Mouse (Mus musculus) CD8-positive naive resting alpha-beta T cell, adult 2 months (primary cell): ENCODE results near the gene Ddx10.
"Not testable (repeated sequence)": the region's sequence is repeated elsewhere in the genome, so short reads cannot be mapped to it uniquely, and the experiment has no call there.

Source experiments
- DNase-seq, 2 experiments: peaks; one replicate each; pipeline ENCODE4 v3.0.0; 2022; ENCODE audit warnings: low read depth in 2 of 2, low spot score in 2 of 2

Gene Ddx10

DNA sequence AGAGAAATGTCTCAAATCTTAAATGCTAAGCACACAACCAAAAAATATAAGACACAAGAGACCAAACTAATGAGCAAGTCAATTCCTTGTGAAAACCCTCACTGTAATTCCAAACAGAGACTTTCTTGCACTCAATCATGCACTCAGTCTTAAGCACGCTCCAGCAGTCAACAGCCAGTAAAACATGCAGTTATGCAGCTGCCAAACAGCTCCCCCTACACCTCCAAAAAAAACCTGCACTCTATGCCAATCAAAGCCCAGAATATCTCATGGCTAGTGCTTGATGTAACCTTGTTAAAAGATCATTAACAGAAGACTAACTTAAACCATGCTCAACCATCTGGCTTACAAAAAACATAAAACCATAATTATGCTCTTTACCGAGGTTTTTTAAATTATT is 74.6 kb downstream of the Ddx10 start:
- DNase-seq: no peak

DNA sequence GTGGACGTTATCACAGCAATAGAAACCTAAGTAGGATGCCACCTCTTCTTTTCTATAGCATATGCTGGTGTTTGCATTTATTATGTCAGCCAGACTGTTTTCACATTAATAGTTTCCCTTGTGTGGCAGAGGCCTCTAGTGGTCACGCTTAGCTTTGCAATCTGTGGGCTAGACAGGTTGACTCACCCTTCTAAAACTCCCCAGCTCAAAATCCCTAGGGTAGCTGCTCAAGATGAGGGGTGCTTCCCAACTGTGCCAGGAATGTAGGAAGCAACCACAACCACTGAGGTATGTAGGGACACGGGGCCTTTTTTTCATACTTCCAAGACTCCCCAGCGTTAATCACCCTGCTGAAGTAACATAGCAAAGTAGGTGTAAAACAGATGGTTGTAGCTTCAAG is 103.6 kb downstream of the Ddx10 start:
- no peak for DNase-seq

DNA sequence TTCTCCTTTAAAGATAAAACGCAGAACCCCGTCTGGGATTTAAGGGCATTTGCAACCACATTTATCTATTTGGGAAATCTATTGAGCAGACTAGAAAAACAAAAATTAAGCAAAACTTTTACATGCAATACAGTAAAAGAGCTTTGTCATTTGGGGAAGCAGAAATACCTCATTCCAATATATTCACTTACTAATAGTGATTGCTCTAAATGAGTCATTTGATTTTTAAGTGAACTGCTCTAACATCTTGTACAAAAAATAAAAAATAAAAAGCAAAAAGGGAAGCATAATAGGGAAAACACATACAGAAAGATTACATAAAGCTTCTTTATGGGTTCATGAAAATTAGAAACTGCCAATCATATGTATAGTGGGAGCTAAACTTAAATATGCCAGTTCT is 104.3 kb downstream of the Ddx10 start:
- DNase-seq: no peak

DNA sequence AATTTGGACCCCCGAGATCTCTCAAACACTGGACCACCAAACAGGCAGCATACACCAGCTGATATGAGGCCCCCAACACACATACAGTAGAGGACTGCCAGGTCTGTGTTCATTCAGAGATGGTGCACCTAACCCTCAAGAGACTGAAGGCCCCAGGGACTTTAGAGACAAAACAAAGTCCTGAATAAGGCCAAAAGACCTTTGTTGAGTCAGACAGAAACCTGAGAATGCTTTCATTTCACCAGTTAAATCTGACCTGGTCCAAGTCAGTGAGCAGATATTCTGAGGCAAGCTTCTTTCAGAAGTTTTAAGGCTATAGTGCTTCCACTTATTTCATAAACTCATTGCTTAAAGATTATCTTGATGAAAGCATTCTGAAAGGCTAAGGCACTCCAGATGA is 105.4 kb downstream of the Ddx10 start:
- DNase-seq: not testable (repeated sequence)

DNA sequence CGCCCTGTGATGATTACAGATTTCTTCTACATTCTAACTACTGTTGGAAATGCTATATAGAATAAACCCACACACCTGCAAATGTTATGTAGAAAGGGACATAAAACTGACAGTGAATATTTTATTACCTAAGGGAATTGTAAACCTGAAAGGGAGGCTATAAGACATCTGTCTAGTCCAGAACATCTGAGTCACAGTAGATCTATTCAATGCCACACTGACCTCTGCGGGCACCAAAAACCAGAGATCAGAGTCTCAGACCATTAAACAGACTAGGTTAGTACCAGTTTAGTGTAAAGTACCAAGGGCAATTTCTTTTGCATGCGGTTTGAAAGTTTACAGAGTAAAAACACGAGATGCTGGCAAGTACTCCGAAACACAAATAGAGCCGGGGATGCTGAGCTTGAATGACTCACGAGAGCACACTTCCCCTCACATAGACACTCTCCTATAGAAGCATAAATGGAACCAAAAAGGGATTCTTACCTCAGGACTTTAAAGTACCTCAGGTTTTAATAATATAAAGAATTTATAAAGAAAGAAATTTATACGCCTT is 107.2 kb downstream of the Ddx10 start:
- no peak for DNase-seq

DNA sequence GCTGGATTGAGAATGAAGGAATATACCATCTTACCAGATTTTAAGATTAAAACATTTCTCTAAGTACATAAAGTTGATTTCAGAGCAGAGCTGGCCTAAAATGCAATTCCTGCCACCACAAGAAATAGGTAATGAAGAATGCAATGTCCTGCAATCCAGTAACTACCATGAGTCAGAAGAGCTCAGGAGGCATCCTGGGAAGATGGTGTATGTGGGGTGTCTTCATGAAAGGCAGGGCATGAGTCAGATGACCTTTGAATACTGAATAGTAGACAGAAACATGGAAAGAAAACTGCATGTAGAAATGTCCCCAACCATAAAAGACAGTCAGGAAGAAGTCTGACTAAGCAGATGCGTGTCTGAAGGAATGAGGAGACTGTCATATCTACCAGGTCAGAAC is 115.0 kb downstream of the Ddx10 start:
- DNase-seq: no peak

DNA sequence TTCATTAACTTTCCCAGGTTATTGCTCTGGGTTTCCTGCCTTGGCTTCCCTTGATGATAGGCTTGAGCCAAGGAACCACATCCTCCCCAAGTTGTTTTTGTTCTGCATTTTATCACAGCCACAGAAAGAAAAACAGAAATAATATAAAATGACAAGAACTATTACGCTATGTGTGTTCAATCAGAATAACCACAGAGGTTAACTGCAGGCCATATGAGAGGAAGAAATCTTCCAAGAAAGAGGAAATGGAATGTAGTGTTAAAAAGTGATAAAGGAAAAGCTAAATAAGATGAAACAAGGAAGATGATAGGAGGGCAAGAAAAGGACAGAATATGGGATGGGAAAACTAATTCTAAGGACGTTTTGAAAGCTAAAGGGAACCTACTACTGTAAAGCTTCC is 117.4 kb downstream of the Ddx10 start:
- DNase-seq: no peak

DNA sequence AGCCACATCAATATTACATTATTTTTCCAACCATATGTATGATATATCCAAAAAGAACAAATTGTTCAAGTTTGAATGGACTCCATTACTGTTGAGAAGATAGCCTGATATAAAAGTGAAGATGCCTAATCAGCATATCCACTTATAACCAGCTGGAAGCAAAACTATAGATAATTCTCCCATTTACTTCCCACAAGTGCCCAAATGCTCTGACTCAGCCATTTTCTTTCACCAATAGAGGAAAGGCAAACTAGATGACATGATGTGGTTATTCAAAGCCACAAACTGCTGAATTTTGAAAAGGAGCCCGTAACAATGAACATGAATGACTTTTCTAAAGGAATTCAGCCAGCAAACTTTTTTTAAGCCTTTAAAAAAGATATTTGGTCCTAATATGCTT is 146.8 kb downstream of the Ddx10 start:
- DNase-seq: no peak

DNA sequence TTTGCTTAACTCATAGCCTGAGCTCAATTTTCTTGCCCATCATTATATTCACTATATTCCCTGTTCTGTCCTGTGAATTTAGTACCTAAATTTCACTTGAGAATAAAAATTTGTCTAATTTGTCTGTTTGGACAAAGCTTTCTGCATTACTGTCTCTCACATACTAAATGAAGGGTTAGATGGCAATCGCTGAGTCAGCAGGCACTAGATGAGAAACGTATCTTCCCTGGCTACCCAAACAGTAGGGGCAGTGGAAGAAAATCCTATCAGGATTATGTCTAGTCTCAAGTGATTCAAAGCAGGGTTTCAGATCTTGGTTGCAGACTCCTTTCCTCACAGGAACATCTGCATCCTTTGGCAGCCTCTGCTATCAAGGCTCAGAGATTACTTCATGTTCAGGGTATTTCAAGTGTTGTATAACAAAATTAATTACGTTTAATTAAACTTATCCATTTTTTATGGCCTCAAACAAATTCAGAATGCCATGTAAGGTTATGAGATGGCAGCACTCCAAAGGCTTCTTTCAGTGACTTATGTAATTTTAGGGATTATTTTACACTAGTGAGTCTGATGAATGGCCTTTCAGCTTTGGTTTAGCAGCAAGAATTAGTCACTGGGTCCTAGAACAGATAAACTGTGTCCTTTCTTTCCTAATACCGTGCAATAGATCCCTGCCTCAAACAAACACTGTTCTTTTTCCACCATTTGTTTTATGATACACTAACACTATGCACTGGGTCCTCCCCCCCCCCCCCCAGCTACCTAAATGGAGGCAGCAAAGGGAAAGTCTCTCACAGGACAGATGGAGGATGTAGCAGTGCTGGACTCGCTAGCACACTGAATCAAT is 152.3 kb downstream of the Ddx10 start:
- DNase-seq: no peak

DNA sequence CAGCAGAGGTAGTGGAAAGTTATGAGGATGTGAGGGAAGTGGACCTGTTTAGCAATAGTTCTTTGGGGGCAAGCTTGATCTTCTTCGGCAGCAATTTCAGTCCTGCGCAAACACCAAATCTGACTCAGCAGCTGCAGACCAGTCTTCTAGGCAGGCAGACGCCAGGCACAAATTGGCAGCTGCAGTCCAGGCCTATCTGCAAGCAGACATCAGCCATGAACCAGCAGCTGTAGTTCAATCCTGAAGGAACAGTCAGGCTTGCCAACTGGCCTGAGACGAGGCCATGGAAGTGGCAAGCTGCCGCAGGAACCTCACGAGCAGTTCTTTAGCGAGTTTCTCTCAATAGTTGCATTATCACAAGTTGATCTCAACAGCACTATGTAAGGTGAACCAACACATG is 153.3 kb downstream of the Ddx10 start:
- no peak for DNase-seq

DNA sequence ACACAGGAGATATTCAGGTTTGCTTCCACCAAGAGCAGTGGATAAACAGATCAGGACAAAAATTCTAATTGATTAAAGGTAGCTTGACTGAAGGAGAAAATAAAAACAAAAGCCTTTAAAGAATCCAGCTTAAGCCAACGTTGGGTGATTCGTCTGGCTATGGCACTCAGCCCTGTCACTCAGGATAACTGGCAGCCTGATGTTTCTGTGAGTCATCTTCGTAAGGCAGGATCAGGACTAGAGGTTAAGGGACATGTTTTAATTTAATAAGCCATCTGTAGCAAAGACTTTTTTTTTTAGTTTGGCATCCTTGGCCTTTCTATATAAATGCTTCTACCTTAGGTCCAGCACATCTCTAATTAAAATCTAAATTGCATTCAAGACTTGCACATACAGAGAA is 170.2 kb downstream of the Ddx10 start:
- DNase-seq: no peak

DNA sequence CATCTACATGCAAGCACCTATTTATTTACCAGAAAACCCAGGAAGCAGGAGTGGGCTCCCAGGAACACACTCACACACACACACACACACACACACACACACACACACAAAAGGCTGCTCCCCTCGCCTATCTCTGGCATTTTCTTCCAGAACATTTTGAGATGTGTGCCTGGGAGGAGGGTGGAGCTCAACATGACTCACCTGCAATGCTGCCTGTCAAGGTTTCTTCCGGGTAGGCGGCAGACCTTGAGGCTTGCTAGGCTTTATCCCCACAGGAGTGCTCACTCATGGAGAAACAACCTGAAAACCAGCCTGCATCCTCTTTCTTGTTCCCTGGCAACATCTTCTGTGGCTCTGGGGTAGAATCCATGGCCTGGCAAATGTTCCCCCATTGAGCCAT is 171.9 kb downstream of the Ddx10 start:
- no peak for DNase-seq

DNA sequence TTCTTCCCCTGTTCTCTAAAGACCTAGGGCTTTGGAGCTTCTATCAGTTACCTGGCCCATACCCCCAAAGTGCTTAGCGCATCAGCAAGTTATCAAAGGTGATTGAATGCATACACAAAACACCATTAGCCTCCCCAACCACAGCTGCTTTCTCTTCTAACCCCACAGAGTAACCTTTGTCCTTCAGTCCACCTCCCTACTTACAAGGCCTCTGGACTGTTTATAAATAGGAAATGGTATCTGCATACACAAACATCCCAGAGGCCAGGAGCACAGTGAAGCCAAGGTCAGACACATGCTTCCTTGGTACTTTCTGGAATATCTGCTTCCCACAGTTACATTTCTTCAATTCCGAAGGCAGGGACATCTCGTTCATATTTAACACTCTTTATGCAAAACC is 173.4 kb downstream of the Ddx10 start:
- DNase-seq: no peak

DNA sequence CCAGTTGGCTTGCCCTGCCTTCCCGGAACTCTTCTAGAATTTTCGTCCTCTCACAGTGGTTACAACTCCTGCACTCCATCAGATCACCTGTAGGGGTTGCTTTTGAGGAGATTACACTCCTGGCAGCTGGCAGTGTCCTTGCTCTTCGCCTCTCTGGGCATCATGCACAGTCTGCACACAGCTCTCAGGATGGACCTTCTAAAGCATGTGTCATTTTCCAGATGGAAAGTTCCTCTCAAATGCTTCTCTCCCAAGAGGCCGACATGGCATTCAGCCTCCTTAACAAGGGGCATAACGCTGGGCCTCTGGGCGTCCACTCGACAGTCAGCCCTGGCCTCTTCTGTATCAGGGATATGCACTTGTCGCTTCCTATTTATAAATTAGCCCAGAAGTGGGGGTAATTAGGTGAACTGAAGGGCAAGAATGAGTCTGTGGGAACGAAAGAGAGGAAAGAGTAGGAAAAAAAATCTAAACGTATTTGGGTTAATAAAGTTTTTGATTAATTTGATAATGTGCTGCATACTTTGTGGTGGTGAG is 174.2 kb downstream of the Ddx10 start:
- DNase-seq: no peak

DNA sequence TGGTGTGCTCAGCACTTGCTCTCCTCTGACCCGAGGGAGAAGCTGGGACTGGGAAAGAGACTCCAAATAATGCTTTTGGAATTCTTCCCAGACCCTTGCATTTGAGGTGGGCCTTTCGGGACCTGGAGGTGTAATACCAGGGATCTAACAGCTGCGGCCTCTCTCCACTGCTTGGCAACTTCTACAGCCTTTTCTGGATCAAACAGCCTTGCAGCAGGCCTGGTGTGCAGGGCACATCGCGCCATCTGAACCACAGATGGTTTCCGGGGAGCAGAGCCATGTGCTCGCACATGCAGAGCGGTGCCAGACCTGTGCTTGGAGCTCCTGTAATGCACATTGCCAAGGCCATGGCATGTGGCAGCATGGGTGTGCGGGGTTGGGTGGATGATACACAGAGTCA is 175.8 kb downstream of the Ddx10 start:
- DNase-seq: no peak

DNA sequence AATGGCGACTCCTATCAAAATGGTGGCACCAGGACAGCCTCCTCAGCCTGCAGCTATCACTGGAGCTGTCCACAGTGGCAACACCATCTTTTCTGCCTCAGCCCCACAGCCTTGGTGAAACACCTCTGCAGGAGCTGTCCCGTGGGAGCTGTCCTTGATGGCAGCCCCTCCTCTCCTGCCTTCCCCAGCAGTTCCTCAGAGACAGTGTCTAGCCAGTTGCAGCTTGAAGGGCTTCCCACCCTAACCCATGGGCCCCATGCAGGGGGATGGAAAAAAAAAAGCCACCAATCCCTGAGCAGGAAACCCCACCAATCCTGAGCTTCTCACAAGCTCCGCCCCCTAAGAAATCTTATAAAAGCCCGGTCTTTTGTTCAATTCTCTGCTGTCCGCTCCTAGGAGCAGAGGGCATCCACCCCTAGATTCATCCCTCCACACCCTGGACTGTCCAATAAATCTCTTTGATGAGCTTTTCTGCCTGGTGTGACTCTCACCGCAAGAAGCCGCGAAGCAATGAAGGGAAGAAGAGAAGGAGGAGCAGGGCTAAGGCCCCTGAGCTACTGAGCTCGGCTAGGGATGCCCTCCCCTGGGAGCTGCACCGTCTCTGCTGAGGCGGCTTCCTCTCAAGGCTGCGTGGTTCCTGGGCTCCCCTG is 176.9 kb downstream of the Ddx10 start:
- DNase-seq: no peak

DNA sequence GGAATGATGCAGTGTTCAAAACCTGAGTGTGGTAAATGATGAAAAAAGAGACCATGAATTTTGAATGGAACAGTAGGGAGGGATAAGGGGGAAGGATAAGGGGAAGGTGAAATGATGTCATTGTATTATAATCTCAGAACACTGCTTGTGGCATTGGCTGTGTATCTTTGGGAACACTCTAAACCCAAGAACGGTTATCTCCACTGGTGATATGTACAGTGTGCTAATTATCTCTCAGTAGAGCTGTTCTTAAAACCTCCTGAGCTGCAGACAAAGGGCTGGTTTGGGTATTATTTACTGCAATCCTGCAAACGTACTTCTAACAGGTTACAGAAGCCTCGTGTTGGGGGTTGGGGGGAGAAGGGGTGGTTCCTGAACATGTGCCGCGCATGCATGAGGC is 179.7 kb downstream of the Ddx10 start:
- DNase-seq: no peak

DNA sequence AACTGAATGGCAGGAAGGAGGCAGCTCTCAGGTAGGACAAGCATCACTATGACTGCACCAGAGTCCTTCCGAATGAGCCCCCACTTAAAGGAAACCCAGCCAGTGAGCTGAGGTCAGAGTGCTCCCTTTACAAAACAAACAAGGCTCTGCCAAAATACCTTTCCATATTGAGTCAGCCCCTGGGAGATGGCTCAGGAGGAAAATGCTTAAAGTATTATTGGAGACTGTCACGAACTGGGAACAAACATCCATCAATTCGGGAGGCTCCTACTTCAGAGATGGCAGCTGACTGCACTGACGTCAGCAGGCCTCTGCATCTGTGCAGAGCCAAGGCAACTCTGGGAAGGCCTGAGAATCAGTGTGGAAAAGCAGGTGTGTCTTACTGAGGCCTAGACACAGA is 181.4 kb downstream of the Ddx10 start:
- DNase-seq: no peak

DNA sequence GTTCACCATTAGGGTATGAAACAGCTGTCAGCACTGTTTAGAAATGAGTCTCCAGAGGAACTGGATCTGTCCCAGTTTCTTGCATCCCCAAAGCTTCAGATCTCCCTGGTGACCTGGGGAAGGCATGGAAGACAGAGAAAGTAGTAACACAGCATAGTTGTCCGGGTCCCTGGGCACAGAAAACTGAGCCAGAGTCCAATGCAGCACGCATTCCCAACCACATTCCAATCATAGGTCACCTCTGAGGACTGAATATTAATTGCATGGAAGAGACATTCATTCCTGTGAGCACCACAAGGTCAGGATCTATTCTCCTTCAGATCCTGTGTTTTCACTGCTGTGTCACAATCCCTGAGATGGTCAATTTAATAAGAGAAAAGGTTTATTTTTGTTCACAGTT is 182.8 kb downstream of the Ddx10 start:
- no peak for DNase-seq

DNA sequence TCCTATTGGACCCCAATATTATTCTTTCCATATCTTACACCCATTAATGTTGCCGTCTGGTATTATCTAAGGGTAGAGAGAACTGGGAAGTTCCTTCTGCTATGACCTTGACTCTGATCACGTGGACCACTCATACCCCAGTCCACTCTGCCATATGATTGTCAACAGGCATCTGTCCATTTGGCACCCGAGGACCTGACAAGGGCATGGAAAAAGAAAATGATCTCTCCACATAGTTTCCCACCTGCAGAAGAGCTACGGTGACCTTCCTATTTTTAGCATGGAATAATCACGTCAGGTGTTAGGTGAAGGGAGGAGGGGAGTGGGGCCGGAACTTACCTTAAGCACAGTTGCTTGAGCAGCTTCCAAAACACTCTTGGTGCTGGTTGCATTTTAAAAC is 183.3 kb downstream of the Ddx10 start:
- no peak for DNase-seq

DNA sequence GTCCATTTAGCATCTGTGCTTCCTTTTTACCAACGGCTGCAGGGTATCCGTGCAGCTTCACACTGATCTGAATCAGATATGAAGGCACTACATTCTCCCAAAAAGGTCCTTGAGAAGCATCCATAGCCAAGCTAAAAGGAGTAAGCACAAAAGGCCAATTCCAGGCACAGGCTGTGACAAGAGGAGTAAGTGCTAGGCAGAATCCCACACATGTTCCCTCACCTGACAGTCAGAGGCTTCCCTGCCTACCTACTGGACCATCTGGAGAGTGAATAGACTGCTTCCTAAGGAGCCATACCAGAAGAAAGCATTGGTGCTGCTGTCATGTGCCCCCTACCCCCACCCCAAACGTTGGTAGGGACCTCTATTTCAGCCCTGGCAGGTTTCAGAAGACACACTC is 192.5 kb downstream of the Ddx10 start:
- DNase-seq: no peak
